Mouse (Mus musculus): ENCODE results near the gene Marf1. TPM values are rescaled to one million over a fixed set of nuclear protein-coding genes. Genes with fewer than 3 reads are reported as not detected.

Gene Marf1
- polyA plus RNA-seq, 1 experiment from 2014 or later, result 16.8 TPM

DNA sequence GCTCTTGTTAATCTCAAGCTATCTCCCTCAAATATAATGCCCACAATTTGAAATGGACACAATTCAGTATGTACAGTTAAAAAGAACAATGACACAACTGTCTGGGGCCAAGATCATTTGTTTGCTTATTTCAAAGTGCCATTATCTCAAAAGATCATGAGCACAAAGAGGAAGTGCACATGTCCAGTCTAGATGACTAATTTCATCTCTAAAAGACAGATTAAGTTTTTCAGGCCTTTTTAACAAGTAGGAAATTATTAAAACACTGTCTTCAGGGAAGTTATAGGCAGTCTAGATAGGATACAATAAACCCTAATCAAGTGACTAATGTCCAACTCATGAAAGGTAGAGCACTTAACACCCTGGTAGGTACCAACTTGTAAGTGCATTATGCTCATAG, 34.2 kb downstream of the Marf1 start:
- Histone ChIP-seq H3K27ac (ENCODE audit: low read depth, low read length) (no peak overlapping the region), H3K9ac (ENCODE audit: low read length) (no peak overlapping the region), H3K4me1 (ENCODE audit: control insufficient read depth, insufficient read depth, low read length) (no peaks in the 10 kb centered on the region), H3K27me3 (ENCODE audit: control insufficient read depth, insufficient read depth, low read length) (no peaks in the 10 kb centered on the region), H3K4me2 (ENCODE audit: low read depth) (no peak overlapping the region), H3K4me3 (ENCODE audit: low read depth, low read length) (no peak overlapping the region), H3K9me3 (ENCODE audit: control insufficient read depth, low read length) (no peaks in the 10 kb centered on the region), H3K36me3 (ENCODE audit: control insufficient read depth, insufficient read depth, low read length) (peaks cover 8% of the 10 kb centered on the region)
- ATAC-seq (ENCODE audit: insufficient read depth, low FRiP score, low TSS enrichment) (no peak), DNase-seq (ENCODE audit: low spot score) (no peak)

- no peaks in the 10 kb centered on the region for H3K4me1 ChIP-seq (ENCODE audit: control insufficient read depth, insufficient read depth, low read length)
- ATAC-seq (ENCODE audit: insufficient read depth, low FRiP score, low TSS enrichment) (no peak), DNase-seq (ENCODE audit: low spot score) (no peak)
- no peak overlapping the region for H3K27ac ChIP-seq (ENCODE audit: low read depth, low read length)
- H3K36me3 ChIP-seq (ENCODE audit: control insufficient read depth, insufficient read depth, low read length), result peaks cover 13% of the 10 kb centered on the region
- H3K4me3 ChIP-seq (ENCODE audit: low read depth, low read length), result no peak overlapping the region
- H3K4me2 ChIP-seq (ENCODE audit: low read depth), result no peak overlapping the region
- no peaks in the 10 kb centered on the region for H3K27me3 ChIP-seq (ENCODE audit: control insufficient read depth, insufficient read depth, low read length)
- H3K9ac ChIP-seq (ENCODE audit: low read length), result no peak overlapping the region
- WGBS, result 94% methylated on average over 1 of the region's 1 CpGs
- no peaks in the 10 kb centered on the region for H3K9me3 ChIP-seq (ENCODE audit: control insufficient read depth, low read length)
Observed at GRCm38 (mm10) chr16:14125253-14125652, 37.9 kb downstream of the Marf1 start.

DNA sequence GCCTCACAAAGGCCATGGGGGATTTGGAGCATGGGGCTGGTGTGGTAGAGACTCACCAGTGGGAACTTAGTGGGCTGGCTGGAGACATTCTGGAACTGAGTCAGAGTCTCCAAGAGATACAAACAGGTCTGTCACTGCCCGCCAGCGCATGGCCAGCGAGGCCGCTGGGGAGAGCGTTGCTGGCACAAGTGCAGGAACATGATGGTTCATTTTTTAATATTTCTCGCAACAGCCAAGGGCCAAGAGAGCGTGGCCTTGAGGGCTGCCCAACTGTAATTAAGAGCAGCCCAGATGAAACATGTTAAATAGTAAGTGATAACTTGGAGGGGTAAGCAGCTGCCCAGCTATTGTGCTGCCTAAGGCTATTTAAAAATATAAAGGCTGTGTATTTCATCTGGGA, 38.4 kb downstream of the Marf1 start:
- no peaks in the 10 kb centered on the region for H3K27me3 ChIP-seq (ENCODE audit: control insufficient read depth, insufficient read depth, low read length)
- no peaks in the 10 kb centered on the region for H3K4me1 ChIP-seq (ENCODE audit: control insufficient read depth, insufficient read depth, low read length)
- H3K4me2 ChIP-seq (ENCODE audit: low read depth), result no peak overlapping the region
- DNase-seq (ENCODE audit: low spot score) (no peak), ATAC-seq (ENCODE audit: insufficient read depth, low FRiP score, low TSS enrichment) (no peak)
- 96% methylated on average over 7 of the region's 7 CpGs for WGBS
- H3K9ac ChIP-seq (ENCODE audit: low read length), result no peak overlapping the region
- no peak overlapping the region for H3K27ac ChIP-seq (ENCODE audit: low read depth, low read length)
- H3K4me3 ChIP-seq (ENCODE audit: low read depth, low read length), result no peak overlapping the region
- H3K36me3 ChIP-seq (ENCODE audit: control insufficient read depth, insufficient read depth, low read length), result peaks cover 16% of the 10 kb centered on the region
- H3K9me3 ChIP-seq (ENCODE audit: control insufficient read depth, low read length), result no peaks in the 10 kb centered on the region

DNA sequence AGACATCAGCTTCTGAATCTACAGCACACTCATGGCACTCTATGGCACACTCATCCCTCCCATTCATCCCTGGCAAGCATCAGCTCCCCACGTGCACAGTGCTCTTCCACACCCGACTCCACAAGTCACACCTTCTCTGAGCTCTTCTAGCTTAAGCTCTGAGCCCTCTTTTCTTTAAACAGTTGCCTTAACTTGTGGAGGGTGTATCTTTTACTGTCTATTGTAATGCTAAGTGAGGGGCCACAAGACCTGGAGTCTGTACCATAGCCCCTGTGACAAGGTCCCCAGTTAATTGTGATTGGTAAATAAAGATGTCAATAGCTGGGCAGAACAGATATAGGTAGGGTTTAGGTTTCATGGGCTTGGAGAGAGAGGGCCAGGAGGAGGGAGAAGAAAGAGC, 39.2 kb downstream of the Marf1 start:
- no peak overlapping the region for H3K9ac ChIP-seq (ENCODE audit: low read length)
- H3K36me3 ChIP-seq (ENCODE audit: control insufficient read depth, insufficient read depth, low read length), result peaks cover 16% of the 10 kb centered on the region
- WGBS, result 67% methylated on average over 2 of the region's 2 CpGs
- no peak overlapping the region for H3K4me2 ChIP-seq (ENCODE audit: low read depth)
- H3K4me3 ChIP-seq (ENCODE audit: low read depth, low read length), result no peak overlapping the region
- no peak for ATAC-seq (ENCODE audit: insufficient read depth, low FRiP score, low TSS enrichment)
- H3K9me3 ChIP-seq (ENCODE audit: control insufficient read depth, low read length), result no peaks in the 10 kb centered on the region
- no peak for DNase-seq (ENCODE audit: low spot score)
- no peak overlapping the region for H3K27ac ChIP-seq (ENCODE audit: low read depth, low read length)
- H3K4me1 ChIP-seq (ENCODE audit: control insufficient read depth, insufficient read depth, low read length), result no peaks in the 10 kb centered on the region
- H3K27me3 ChIP-seq (ENCODE audit: control insufficient read depth, insufficient read depth, low read length), result no peaks in the 10 kb centered on the region

GRCm38 (mm10) chr16:14122586-14122985, 40.6 kb downstream of the Marf1 start:
- DNase-seq (ENCODE audit: low spot score), result no peak
- no peak overlapping the region for H3K27ac ChIP-seq (ENCODE audit: low read depth, low read length)
- no peak for ATAC-seq (ENCODE audit: insufficient read depth, low FRiP score, low TSS enrichment)
- H3K4me2 ChIP-seq (ENCODE audit: low read depth), result no peak overlapping the region
- H3K4me1 ChIP-seq (ENCODE audit: control insufficient read depth, insufficient read depth, low read length), result no peaks in the 10 kb centered on the region
- H3K9me3 ChIP-seq (ENCODE audit: control insufficient read depth, low read length), result no peaks in the 10 kb centered on the region
- H3K9ac ChIP-seq (ENCODE audit: low read length), result no peak overlapping the region
- no peak overlapping the region for H3K4me3 ChIP-seq (ENCODE audit: low read depth, low read length)
- H3K36me3 ChIP-seq (ENCODE audit: control insufficient read depth, insufficient read depth, low read length), result peaks cover 16% of the 10 kb centered on the region
- H3K27me3 ChIP-seq (ENCODE audit: control insufficient read depth, insufficient read depth, low read length), result no peaks in the 10 kb centered on the region

DNA sequence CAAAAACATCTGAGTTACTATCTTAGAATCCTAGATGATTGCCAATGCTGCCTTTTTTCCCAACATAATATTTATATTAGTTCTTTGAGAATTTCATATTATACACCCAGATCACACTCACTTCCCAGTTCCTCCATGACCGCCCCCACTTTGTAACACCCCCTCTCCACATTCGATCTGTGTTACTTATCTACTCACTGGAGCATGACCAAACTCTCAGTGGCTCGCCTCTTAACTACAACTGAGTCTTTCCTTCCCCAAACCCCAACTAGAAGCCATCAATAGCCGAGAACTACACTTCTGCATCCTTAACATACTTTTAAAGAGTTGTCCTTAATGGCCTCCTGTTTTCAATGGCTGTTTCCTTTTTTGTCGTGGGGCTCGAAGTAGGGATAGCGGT, 41.6 kb downstream of the Marf1 start:
- ATAC-seq (ENCODE audit: insufficient read depth, low FRiP score, low TSS enrichment), result no peak
- H3K36me3 ChIP-seq (ENCODE audit: control insufficient read depth, insufficient read depth, low read length), result peaks cover 18% of the 10 kb centered on the region
- no peak for DNase-seq (ENCODE audit: low spot score)

GRCm38 (mm10) chr16:14120941-14121340, 42.2 kb downstream of the Marf1 start:
- Histone ChIP-seq H3K4me2 (ENCODE audit: low read depth) (no peak overlapping the region), H3K4me3 (ENCODE audit: low read depth, low read length) (no peak overlapping the region), H3K4me1 (ENCODE audit: control insufficient read depth, insufficient read depth, low read length) (no peaks in the 10 kb centered on the region), H3K9me3 (ENCODE audit: control insufficient read depth, low read length) (no peaks in the 10 kb centered on the region), H3K27ac (ENCODE audit: low read depth, low read length) (no peak overlapping the region), H3K27me3 (ENCODE audit: control insufficient read depth, insufficient read depth, low read length) (no peaks in the 10 kb centered on the region), H3K9ac (ENCODE audit: low read length) (no peak overlapping the region), H3K36me3 (ENCODE audit: control insufficient read depth, insufficient read depth, low read length) (peaks cover 19% of the 10 kb centered on the region)
- no peak for ATAC-seq (ENCODE audit: insufficient read depth, low FRiP score, low TSS enrichment)
- WGBS, result 95% methylated on average over 5 of the region's 5 CpGs
- DNase-seq (ENCODE audit: low spot score), result no peak

More for the DNA sequence above, 41.6 kb downstream of the Marf1 start:
- Histone ChIP-seq H3K9me3 (ENCODE audit: control insufficient read depth, low read length) (no peaks in the 10 kb centered on the region), H3K27me3 (ENCODE audit: control insufficient read depth, insufficient read depth, low read length) (no peaks in the 10 kb centered on the region), H3K4me2 (ENCODE audit: low read depth) (no peak overlapping the region), H3K9ac (ENCODE audit: low read length) (no peak overlapping the region), H3K4me1 (ENCODE audit: control insufficient read depth, insufficient read depth, low read length) (no peaks in the 10 kb centered on the region), H3K27ac (ENCODE audit: low read depth, low read length) (no peak overlapping the region), H3K4me3 (ENCODE audit: low read depth, low read length) (no peak overlapping the region)
- 96% methylated on average over 7 of the region's 7 CpGs for WGBS

- Histone ChIP-seq H3K27me3 (ENCODE audit: control insufficient read depth, insufficient read depth, low read length) (no peaks in the 10 kb centered on the region), H3K9me3 (ENCODE audit: control insufficient read depth, low read length) (no peaks in the 10 kb centered on the region), H3K4me2 (ENCODE audit: low read depth) (no peak overlapping the region), H3K4me3 (ENCODE audit: low read depth, low read length) (no peak overlapping the region), H3K36me3 (ENCODE audit: control insufficient read depth, insufficient read depth, low read length) (peaks cover 22% of the 10 kb centered on the region), H3K27ac (ENCODE audit: low read depth, low read length) (no peak overlapping the region), H3K9ac (ENCODE audit: low read length) (no peak overlapping the region), H3K4me1 (ENCODE audit: control insufficient read depth, insufficient read depth, low read length) (no peaks in the 10 kb centered on the region)
- ATAC-seq (ENCODE audit: insufficient read depth, low FRiP score, low TSS enrichment), result no peak
- 78% methylated on average over 2 of the region's 2 CpGs for WGBS
- DNase-seq (ENCODE audit: low spot score), result no peak
Observed at GRCm38 (mm10) chr16:14117299-14117698, 45.9 kb downstream of the Marf1 start.

DNA sequence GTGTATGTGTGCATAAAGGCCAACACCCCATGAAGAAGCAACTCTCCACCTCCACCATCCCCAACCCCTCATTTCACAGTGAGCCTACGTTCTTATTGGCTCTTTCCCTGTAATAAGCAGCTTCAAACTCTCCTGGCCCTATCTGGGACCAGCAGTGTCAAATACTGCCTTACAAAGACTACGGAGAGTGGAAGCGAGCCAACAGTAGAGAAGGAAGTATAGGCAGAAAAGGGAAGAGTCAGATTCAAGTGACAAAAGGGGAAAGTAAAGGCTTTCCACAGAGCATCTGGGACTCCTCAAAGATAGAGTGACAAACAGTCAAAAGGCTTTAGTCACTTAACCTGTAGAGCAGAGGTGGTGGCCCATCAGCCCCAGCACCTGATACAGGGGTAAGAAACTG, 50.4 kb downstream of the Marf1 start:
- H3K27ac ChIP-seq (ENCODE audit: low read depth, low read length), result no peak overlapping the region
- no peak overlapping the region for H3K4me3 ChIP-seq (ENCODE audit: low read depth, low read length)
- H3K36me3 ChIP-seq (ENCODE audit: control insufficient read depth, insufficient read depth, low read length), result peaks cover 11% of the 10 kb centered on the region
- ATAC-seq (ENCODE audit: insufficient read depth, low FRiP score, low TSS enrichment) (no peak), DNase-seq (ENCODE audit: low spot score) (no peak)
- no peaks in the 10 kb centered on the region for H3K4me1 ChIP-seq (ENCODE audit: control insufficient read depth, insufficient read depth, low read length)
- WGBS, result 89% methylated on average over 3 of the region's 3 CpGs
- no peak overlapping the region for H3K9ac ChIP-seq (ENCODE audit: low read length)
- no peaks in the 10 kb centered on the region for H3K9me3 ChIP-seq (ENCODE audit: control insufficient read depth, low read length)
- no peak overlapping the region for H3K4me2 ChIP-seq (ENCODE audit: low read depth)
- H3K27me3 ChIP-seq (ENCODE audit: control insufficient read depth, insufficient read depth, low read length), result no peaks in the 10 kb centered on the region
